Mouse (Mus musculus): ENCODE results near the gene Pick1. TPM values are rescaled to one million over a fixed set of nuclear protein-coding genes. Genes with fewer than 3 reads are reported as not detected.
"Not testable (repeated sequence)": the region's sequence is repeated elsewhere in the genome, so short reads cannot be mapped to it uniquely, and the experiment has no call there.

Gene Pick1
- polyA plus RNA-seq, 1 experiment from 2014 or later = 58.8 TPM

- no peak overlapping the region; the same call in 1 of the 2 replicates for H3K27ac ChIP-seq (ENCODE audit: low read depth, low read length)
- no peaks in the 10 kb centered on the region for H3K36me3 ChIP-seq (ENCODE audit: control insufficient read depth, insufficient read depth, low read length)
- no peaks in the 10 kb centered on the region for H3K9me3 ChIP-seq (ENCODE audit: control insufficient read depth, low read length)
- 71% methylated on average over 6 of the region's 6 CpGs for WGBS
- no peaks in the 10 kb centered on the region for H3K4me1 ChIP-seq (ENCODE audit: control insufficient read depth, insufficient read depth, low read length)
- H3K4me3 ChIP-seq (ENCODE audit: low read depth, low read length) = no peak overlapping the region
- no peaks in the 10 kb centered on the region for H3K27me3 ChIP-seq (ENCODE audit: control insufficient read depth, insufficient read depth, low read length)
- ATAC-seq (ENCODE audit: low read depth) = no peak
- H3K4me2 ChIP-seq (ENCODE audit: low read depth, low read length) = no peak overlapping the region
- no peak overlapping the region for H3K9ac ChIP-seq (replicated peaks; ENCODE audit: low read depth, low read length)
Observed at GRCm38 (mm10) chr15:79213591-79213990, 15.4 kb upstream of the Pick1 start.

- Histone ChIP-seq H3K27ac (ENCODE audit: low read depth, low read length) (no peak overlapping the region), H3K4me2 (ENCODE audit: low read depth, low read length) (no peak overlapping the region), H3K4me3 (ENCODE audit: low read depth, low read length) (no peak overlapping the region), H3K9ac (replicated peaks; ENCODE audit: low read depth, low read length) (no peak overlapping the region), H3K4me1 (ENCODE audit: control insufficient read depth, insufficient read depth, low read length) (no peaks in the 10 kb centered on the region), H3K36me3 (ENCODE audit: control insufficient read depth, insufficient read depth, low read length) (no peaks in the 10 kb centered on the region), H3K27me3 (ENCODE audit: control insufficient read depth, insufficient read depth, low read length) (no peaks in the 10 kb centered on the region), H3K9me3 (ENCODE audit: control insufficient read depth, low read length) (no peaks in the 10 kb centered on the region)
- 79% methylated on average over 3 of the region's 3 CpGs for WGBS
- ATAC-seq (ENCODE audit: low read depth) = no peak
Observed at GRCm38 (mm10) chr15:79216191-79216590, 12.8 kb upstream of the Pick1 start.

- ATAC-seq (ENCODE audit: low read depth) = no peak
- WGBS = 0% methylated on average over 1 of the region's 1 CpGs
- H3K27ac ChIP-seq (ENCODE audit: low read depth, low read length) = no peak overlapping the region
Observed at GRCm38 (mm10) chr15:79219572-79219971, 9.4 kb upstream of the Pick1 start.

GRCm38 (mm10) chr15:79223641-79224040, 5.3 kb upstream of the Pick1 start:
- no peaks in the 10 kb centered on the region for H3K36me3 ChIP-seq (ENCODE audit: control insufficient read depth, insufficient read depth, low read length)
- peaks cover 6% of the 10 kb centered on the region for H3K4me1 ChIP-seq (ENCODE audit: control insufficient read depth, insufficient read depth, low read length)
- H3K9me3 ChIP-seq (ENCODE audit: control insufficient read depth, low read length) = no peaks in the 10 kb centered on the region
- ATAC-seq (ENCODE audit: low read depth) = no peak
- H3K9ac ChIP-seq (replicated peaks; ENCODE audit: low read depth, low read length) = no peak overlapping the region
- no peak overlapping the region for H3K4me2 ChIP-seq (ENCODE audit: low read depth, low read length)
- 9% methylated on average over 3 of the region's 5 CpGs for WGBS
- no peak overlapping the region for H3K4me3 ChIP-seq (ENCODE audit: low read depth, low read length)
- no peak overlapping the region for H3K27ac ChIP-seq (ENCODE audit: low read depth, low read length)
- no peaks in the 10 kb centered on the region for H3K27me3 ChIP-seq (ENCODE audit: control insufficient read depth, insufficient read depth, low read length)

More at GRCm38 (mm10) chr15:79219572-79219971, 9.4 kb upstream of the Pick1 start:
- Histone ChIP-seq H3K4me3 (ENCODE audit: low read depth, low read length) (no peak overlapping the region), H3K9ac (replicated peaks; ENCODE audit: low read depth, low read length) (no peak overlapping the region; the same call in 1 of the 2 replicates), H3K27me3 (ENCODE audit: control insufficient read depth, insufficient read depth, low read length) (no peaks in the 10 kb centered on the region), H3K9me3 (ENCODE audit: control insufficient read depth, low read length) (no peaks in the 10 kb centered on the region), H3K4me2 (ENCODE audit: low read depth, low read length) (no peak overlapping the region), H3K4me1 (ENCODE audit: control insufficient read depth, insufficient read depth, low read length) (no peaks in the 10 kb centered on the region), H3K36me3 (ENCODE audit: control insufficient read depth, insufficient read depth, low read length) (no peaks in the 10 kb centered on the region)

GRCm38 (mm10) chr15:79224685-79225084, 4.3 kb upstream of the Pick1 start:
- no peaks in the 10 kb centered on the region for H3K9me3 ChIP-seq (ENCODE audit: control insufficient read depth, low read length)
- ATAC-seq (ENCODE audit: low read depth) = peak; percentile 57
- WGBS = 4% methylated on average over 5 of the region's 5 CpGs

GRCm38 (mm10) chr15:79225780-79226179, 3.2 kb upstream of the Pick1 start:
- not testable (repeated sequence) for H3K27ac ChIP-seq (ENCODE audit: low read depth, low read length); H3K27me3 ChIP-seq (ENCODE audit: control insufficient read depth, insufficient read depth, low read length); H3K4me2 ChIP-seq (ENCODE audit: low read depth, low read length); H3K9ac ChIP-seq (replicated peaks; ENCODE audit: low read depth, low read length); H3K9me3 ChIP-seq (ENCODE audit: control insufficient read depth, low read length); ATAC-seq (ENCODE audit: low read depth); H3K36me3 ChIP-seq (ENCODE audit: control insufficient read depth, insufficient read depth, low read length); H3K4me3 ChIP-seq (ENCODE audit: low read depth, low read length)
- peaks cover 14% of the 10 kb centered on the region for H3K4me1 ChIP-seq (ENCODE audit: control insufficient read depth, insufficient read depth, low read length)
- 62% methylated on average over 2 of the region's 2 CpGs for WGBS

More at GRCm38 (mm10) chr15:79224685-79225084, 4.3 kb upstream of the Pick1 start:
- no peak overlapping the region for H3K4me3 ChIP-seq (ENCODE audit: low read depth, low read length)
- no peak overlapping the region for H3K27ac ChIP-seq (ENCODE audit: low read depth, low read length)
- H3K36me3 ChIP-seq (ENCODE audit: control insufficient read depth, insufficient read depth, low read length) = no peaks in the 10 kb centered on the region
- H3K9ac ChIP-seq (replicated peaks; ENCODE audit: low read depth, low read length) = no peak overlapping the region
- H3K4me1 ChIP-seq (ENCODE audit: control insufficient read depth, insufficient read depth, low read length) = peaks cover 9% of the 10 kb centered on the region
- H3K27me3 ChIP-seq (ENCODE audit: control insufficient read depth, insufficient read depth, low read length) = no peaks in the 10 kb centered on the region
- H3K4me2 ChIP-seq (ENCODE audit: low read depth, low read length) = no peak overlapping the region

GRCm38 (mm10) chr15:79235268-79235667, 6.3 kb downstream of the Pick1 start:
- H3K27me3 ChIP-seq (ENCODE audit: control insufficient read depth, insufficient read depth, low read length) = no peaks in the 10 kb centered on the region
- H3K9ac ChIP-seq (replicated peaks; ENCODE audit: low read depth, low read length) = no peak overlapping the region
- no peak overlapping the region for H3K4me3 ChIP-seq (ENCODE audit: low read depth, low read length)
- H3K4me2 ChIP-seq (ENCODE audit: low read depth, low read length) = no peak overlapping the region
- WGBS = 74% methylated on average over 9 of the region's 9 CpGs
- no peaks in the 10 kb centered on the region; the same call in 1 of the 2 replicates for H3K4me1 ChIP-seq (ENCODE audit: control insufficient read depth, insufficient read depth, low read length)
- H3K27ac ChIP-seq (ENCODE audit: low read depth, low read length) = no peak overlapping the region
- H3K36me3 ChIP-seq (ENCODE audit: control insufficient read depth, insufficient read depth, low read length) = peaks cover 18% of the 10 kb centered on the region
- no peaks in the 10 kb centered on the region for H3K9me3 ChIP-seq (ENCODE audit: control insufficient read depth, low read length)
- ATAC-seq (ENCODE audit: low read depth) = no peak

- H3K27me3 ChIP-seq (ENCODE audit: control insufficient read depth, insufficient read depth, low read length) = no peaks in the 10 kb centered on the region
- peaks cover 23% of the 10 kb centered on the region for H3K36me3 ChIP-seq (ENCODE audit: control insufficient read depth, insufficient read depth, low read length)
- no peak for ATAC-seq (ENCODE audit: low read depth)
- H3K4me3 ChIP-seq (ENCODE audit: low read depth, low read length) = no peak overlapping the region
- no peak overlapping the region for H3K9ac ChIP-seq (replicated peaks; ENCODE audit: low read depth, low read length)
- H3K4me1 ChIP-seq (ENCODE audit: control insufficient read depth, insufficient read depth, low read length) = no peaks in the 10 kb centered on the region
- WGBS = 75% methylated on average over 6 of the region's 6 CpGs
- H3K9me3 ChIP-seq (ENCODE audit: control insufficient read depth, low read length) = no peaks in the 10 kb centered on the region
- H3K27ac ChIP-seq (ENCODE audit: low read depth, low read length) = no peak overlapping the region
- H3K4me2 ChIP-seq (ENCODE audit: low read depth, low read length) = no peak overlapping the region
Observed at GRCm38 (mm10) chr15:79238036-79238435, 9.1 kb downstream of the Pick1 start.

GRCm38 (mm10) chr15:79242574-79243233, 13.7 kb downstream of the Pick1 start:
- no peaks in the 10 kb centered on the region for H3K9me3 ChIP-seq (ENCODE audit: control insufficient read depth, low read length)
- 0 out of 2 replicates have a peak overlapping the region, but pooled peaks have one; percentile 26 for H3K9ac ChIP-seq (replicated peaks; ENCODE audit: low read depth, low read length)
- peaks cover 5% of the 10 kb centered on the region; the same call in 1 of the 2 replicates for H3K4me1 ChIP-seq (ENCODE audit: control insufficient read depth, insufficient read depth, low read length)
- H3K4me2 ChIP-seq (ENCODE audit: low read depth, low read length) = no peak overlapping the region
- 81% methylated on average over 13 of the region's 13 CpGs for WGBS
- H3K27me3 ChIP-seq (ENCODE audit: control insufficient read depth, insufficient read depth, low read length) = no peaks in the 10 kb centered on the region
- H3K4me3 ChIP-seq (ENCODE audit: low read depth, low read length) = no peak overlapping the region
- H3K27ac ChIP-seq (ENCODE audit: low read depth, low read length) = peak overlapping the region; percentile 78
- peaks cover 42% of the 10 kb centered on the region for H3K36me3 ChIP-seq (ENCODE audit: control insufficient read depth, insufficient read depth, low read length)
- peak; percentile 44 for ATAC-seq (ENCODE audit: low read depth)

Data from neural tube, embryonic 14.5 days (tissue).